Mouse (Mus musculus) intestine, embryonic 14.5 days (tissue): Measurements from ENCODE around the gene 2610001J05Rik. TPM values are rescaled to one million over a fixed set of nuclear protein-coding genes. Genes with fewer than 3 reads are reported as not detected.
A peak's percentile ranks its signal among the peaks of the same experiment; 100 is the strongest.

Experiments used
- ATAC-seq: fragments of 200-750 bp; cut with Nextera tagmentation; replicated peaks from 2 replicates; pipeline ENCODE4 v1.8.0; 2017; ENCODE audit warnings: low read depth, moderate number of reproducible peaks, moderate TSS enrichment, moderate library complexity; ENCODE audit not compliant: low FRiP score, low TSS enrichment
- DNase-seq: peaks from one replicate; pipeline ENCODE4 v3.0.0-alpha.2; 2018; ENCODE audit warnings: low spot score
- H3K27ac ChIP-seq: fragments of 300-500 bp; sonication (generic); 2 replicates; pipeline ENCODE4 v1.5.1; 2014; ENCODE audit warnings: low read depth, mild to moderate bottlenecking, control low read depth
- H3K27me3 ChIP-seq: fragments of 300-500 bp; sonication (generic); replicated peaks from 2 replicates; pipeline ENCODE4 v1.6.1; 2014; ENCODE audit warnings: low read length, control low read depth; ENCODE audit not compliant: control insufficient read depth, insufficient read depth
- H3K36me3 ChIP-seq: fragments of 300-500 bp; sonication (generic); 2 replicates; pipeline ENCODE4 v1.6.1; 2014; ENCODE audit warnings: low read length, control low read depth; ENCODE audit not compliant: control insufficient read depth, insufficient read depth
- H3K4me1 ChIP-seq: fragments of 300-500 bp; sonication (generic); replicated peaks from 2 replicates; pipeline ENCODE4 v1.6.1; 2014; ENCODE audit warnings: low read length, control low read depth, mixed read lengths; ENCODE audit not compliant: control insufficient read depth, insufficient read depth
- H3K4me2 ChIP-seq: fragments of 300-500 bp; sonication (generic); 2 replicates; pipeline ENCODE4 v1.6.1; 2014; ENCODE audit warnings: low read length
- H3K4me3 ChIP-seq: fragments of 300-500 bp; sonication (generic); 2 replicates; pipeline ENCODE4 v1.5.1; 2014; ENCODE audit warnings: low read depth, low read length, control low read depth, mixed read lengths
- H3K9ac ChIP-seq: fragments of 300-500 bp; sonication (generic); 2 replicates; pipeline ENCODE4 v1.6.1; 2014; ENCODE audit warnings: mild to moderate bottlenecking, low read length
- H3K9me3 ChIP-seq: fragments of 300-500 bp; sonication (generic); 2 replicates; pipeline ENCODE4 v1.6.1; 2016; ENCODE audit warnings: low read length, control low read depth; ENCODE audit not compliant: control insufficient read depth
- WGBS: fragments of 180-500 bp; shearing (Covaris S2); extraction: QIAGEN DNeasy Blood & Tissue Kit; methylation state at CpG from one replicate; pipeline ENCODE4 v1.1.7; 2014; 5-methylcytosine and 5-hydroxymethylcytosine counted together
- polyA plus RNA-seq: library from polyadenylated mRNA; unstranded; fragments of >200 nt; fragmentation: Nextera tagmentation; extraction: Ambion mirVana; gene quantifications from 2 replicates; pipeline ENCODE4 v1.2.1, GENCODE M21; 2014

The 2610001J05Rik gene
- polyA plus RNA-seq, 1 experiment from 2014 or later: 85.8 TPM

DNA sequence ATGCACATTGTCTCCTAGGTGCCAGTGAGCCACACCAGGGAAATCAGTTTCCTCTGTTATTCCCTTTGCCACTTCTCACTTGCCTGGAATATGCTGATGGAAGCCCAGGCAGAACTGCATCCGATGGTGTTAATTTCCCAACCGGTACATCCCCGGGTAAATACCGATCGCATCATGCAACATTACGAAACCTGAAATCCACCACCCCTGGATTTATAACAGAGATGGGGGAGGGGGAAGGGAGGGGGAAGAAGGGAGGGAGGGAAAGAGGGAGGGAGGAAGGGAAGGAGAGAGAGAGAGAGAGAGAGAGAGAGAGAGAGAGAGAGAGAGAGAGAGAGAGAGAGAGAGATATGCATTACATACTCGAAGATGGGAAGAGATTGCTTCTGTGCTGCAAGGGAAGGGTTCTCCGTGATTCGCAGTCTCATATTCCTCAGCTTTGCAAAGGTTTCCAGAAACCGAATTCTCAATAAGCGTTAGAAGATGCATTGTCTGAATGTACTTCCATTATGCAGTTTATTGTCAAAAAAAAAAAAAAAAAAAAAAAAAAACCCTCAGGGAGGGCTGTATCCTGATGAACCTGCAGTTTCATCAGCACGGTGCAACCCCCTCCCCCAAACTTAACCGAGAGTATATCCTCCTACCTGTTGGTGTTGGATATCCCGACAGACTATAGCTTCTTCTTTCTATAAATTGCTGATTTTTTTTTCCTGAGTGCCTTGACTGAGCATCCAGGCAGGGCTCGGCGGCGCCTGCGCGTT is 33.2 kb downstream of the 2610001J05Rik start:
- under 1% methylated on average over 19 of the region's 19 CpGs for WGBS
- Histone ChIP-seq H3K36me3 (no peaks in the 10 kb centered on the region), H3K27ac (peak overlapping the region; percentile 86; the same call in 1 of the 2 replicates), H3K4me3 (peak overlapping the region; percentile 59), H3K27me3 (no peaks in the 10 kb centered on the region), H3K4me2 (peak overlapping the region; percentile 71), H3K9me3 (no peaks in the 10 kb centered on the region), H3K4me1 (no peaks in the 10 kb centered on the region), H3K9ac (peak overlapping the region; percentile 82)
- no peak for ATAC-seq
- no peak for DNase-seq

DNA sequence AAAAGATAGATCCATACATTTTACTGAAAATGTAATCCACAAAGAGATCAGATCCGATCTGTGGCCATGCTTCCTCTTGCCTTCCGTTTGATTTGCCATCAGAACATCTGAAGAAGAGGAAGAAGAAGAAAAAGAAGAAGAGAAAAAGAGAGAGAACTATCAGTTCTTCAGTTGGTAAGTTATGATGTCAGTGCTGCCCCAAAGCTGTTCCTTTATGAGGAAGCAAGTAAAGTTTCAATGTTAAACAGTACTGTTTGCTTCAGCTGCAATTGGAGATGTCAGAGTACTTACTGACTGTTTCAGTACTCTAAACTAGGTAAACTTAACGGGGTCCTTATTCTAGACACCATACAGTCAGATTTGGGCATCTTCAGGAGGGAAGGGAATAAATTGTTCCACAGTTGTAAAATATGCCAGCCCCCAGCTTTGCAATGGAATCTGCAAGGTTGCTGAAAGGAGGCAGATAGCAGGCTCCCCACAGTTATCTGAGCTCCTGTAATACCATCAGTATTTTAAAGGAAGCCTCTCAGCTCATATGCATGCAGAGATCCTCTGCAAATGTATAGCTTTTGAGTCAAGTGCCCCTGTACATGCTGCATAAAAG is 34.2 kb downstream of the 2610001J05Rik start:
- peak overlapping the region; percentile 71 for H3K4me2 ChIP-seq
- 66% methylated on average over 3 of the region's 3 CpGs for WGBS

DNA sequence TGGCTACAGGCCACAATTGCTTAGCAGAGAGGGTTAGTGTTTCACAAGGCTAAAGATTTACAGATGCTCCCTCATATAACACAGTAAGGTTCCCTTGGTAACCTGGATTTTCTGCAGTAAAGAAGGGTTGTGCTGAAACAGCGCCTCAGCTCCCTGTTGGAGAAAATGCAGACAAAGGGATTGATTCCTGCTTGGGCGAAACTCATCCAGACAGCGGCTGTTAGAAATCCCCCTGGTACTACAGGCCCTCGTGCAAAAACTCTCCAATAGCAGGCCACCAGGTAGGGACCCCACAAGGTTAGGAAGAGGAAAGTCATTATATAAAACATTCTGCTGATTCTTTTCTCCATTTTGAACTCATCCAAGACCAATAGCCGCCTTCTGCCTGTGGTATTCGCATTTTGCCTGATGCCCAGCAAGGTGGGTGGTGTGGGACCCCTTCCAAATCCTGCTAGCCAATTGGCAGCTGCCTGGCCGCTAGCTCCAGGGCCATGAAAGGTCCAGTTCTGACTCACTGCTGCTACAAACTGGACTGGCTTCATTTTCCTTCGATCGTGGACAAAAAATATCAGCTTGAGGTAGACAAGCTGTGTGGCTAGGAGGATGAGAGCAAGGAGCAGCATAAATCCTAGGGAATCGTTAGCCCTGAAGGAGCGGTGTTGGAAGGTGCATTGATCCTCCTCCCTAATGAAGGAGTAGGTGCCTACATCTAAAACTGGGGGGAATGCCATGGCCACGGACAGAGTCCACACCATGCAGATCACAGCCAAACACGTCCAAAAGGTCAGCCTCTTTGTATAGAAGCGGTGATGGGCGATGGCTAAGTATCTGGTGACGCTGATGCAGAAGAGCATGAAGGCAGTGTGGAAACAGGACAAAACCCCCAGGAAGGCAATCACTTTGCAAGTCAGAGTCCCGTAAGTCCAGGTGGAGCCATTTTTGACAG is 35.3 kb downstream of the 2610001J05Rik start:
- Histone ChIP-seq H3K4me3 (no peak overlapping the region), H3K36me3 (no peaks in the 10 kb centered on the region), H3K27ac (no peak overlapping the region), H3K27me3 (no peaks in the 10 kb centered on the region), H3K4me2 (no peak overlapping the region), H3K4me1 (no peaks in the 10 kb centered on the region), H3K9ac (no peak overlapping the region), H3K9me3 (no peaks in the 10 kb centered on the region)
- no peak for ATAC-seq
- WGBS: 71% methylated on average over 17 of the region's 17 CpGs
- no peak for DNase-seq

More for the DNA sequence above, 34.2 kb downstream of the 2610001J05Rik start:
- H3K9ac ChIP-seq: no peak overlapping the region
- no peaks in the 10 kb centered on the region for H3K27me3 ChIP-seq
- H3K27ac ChIP-seq: no peak overlapping the region
- DNase-seq: no peak
- no peaks in the 10 kb centered on the region for H3K36me3 ChIP-seq
- no peak for ATAC-seq
- no peaks in the 10 kb centered on the region for H3K9me3 ChIP-seq
- H3K4me3 ChIP-seq: 0 out of 2 replicates have a peak overlapping the region, but pooled peaks have one; percentile 59
- no peaks in the 10 kb centered on the region for H3K4me1 ChIP-seq

DNA sequence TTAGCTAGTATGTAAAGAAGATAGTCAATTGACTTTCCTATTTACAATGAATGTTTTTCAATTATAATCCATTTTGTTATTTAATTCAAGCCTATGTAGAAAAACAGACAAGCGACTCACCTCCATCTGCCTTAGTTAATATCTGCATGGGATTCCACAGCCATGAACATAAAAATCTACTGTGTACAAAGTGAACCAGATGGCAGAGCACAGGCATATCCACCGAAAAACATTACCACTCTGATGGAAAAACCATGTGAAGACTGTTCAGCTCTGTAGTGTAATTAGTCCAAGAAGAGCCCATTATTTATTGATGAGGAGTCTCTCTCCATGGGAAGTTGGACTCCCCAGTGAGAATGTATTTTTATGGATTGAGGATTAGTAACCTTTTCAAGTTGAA is 38.5 kb downstream of the 2610001J05Rik start:
- Histone ChIP-seq H3K4me1 (no peaks in the 10 kb centered on the region), H3K4me2 (no peak overlapping the region), H3K4me3 (no peak overlapping the region), H3K27ac (no peak overlapping the region), H3K27me3 (no peaks in the 10 kb centered on the region), H3K9me3 (no peaks in the 10 kb centered on the region), H3K36me3 (no peaks in the 10 kb centered on the region), H3K9ac (no peak overlapping the region)
- DNase-seq (no peak), ATAC-seq (no peak)
- WGBS: 85% methylated on average over 2 of the region's 2 CpGs

DNA sequence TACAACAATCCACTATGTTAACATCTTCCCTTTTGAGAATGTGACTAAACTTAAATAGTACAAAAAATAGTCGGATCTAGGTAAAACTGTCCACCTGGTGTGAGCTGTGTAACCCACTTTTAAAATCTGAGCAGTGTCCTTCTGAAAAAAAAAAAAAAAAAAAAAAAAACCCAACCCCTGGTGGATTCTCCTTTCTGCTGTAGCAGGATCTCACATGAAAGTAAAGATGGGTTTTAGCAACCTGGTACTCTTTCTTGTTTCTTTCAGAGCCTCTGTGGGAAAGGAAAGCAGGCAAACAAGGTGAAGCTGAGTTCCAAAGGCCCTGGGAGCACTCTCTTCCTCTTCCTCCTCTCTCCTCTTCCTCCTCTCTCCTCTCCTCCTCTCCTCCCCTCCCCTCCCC is 42.4 kb downstream of the 2610001J05Rik start:
- H3K9ac ChIP-seq: no peak overlapping the region
- H3K27ac ChIP-seq: no peak overlapping the region
- 74% methylated on average over 1 of the region's 1 CpGs for WGBS
- no peak overlapping the region for H3K4me2 ChIP-seq
- H3K9me3 ChIP-seq: no peaks in the 10 kb centered on the region
- H3K27me3 ChIP-seq: no peaks in the 10 kb centered on the region
- H3K36me3 ChIP-seq: no peaks in the 10 kb centered on the region
- no peaks in the 10 kb centered on the region for H3K4me1 ChIP-seq
- no peak overlapping the region for H3K4me3 ChIP-seq
- ATAC-seq (no peak), DNase-seq (no peak)

Other genes with a start within 250 kb of the 2610001J05Rik start
- 18.2 and 19.6 TPM in 2 replicates for gene Bmt2, start 193.6 kb downstream of the 2610001J05Rik start, polyA plus RNA-seq
- gene Gpr85, start 31.6 kb downstream of the 2610001J05Rik start, polyA plus RNA-seq: 6.6 and 7.3 TPM in 2 replicates